Mouse (Mus musculus) kidney, adult 2 months (tissue): ENCODE data around the gene Cflar.

ENCODE experiments used
- CTCF ChIP-seq: fragments of 200-500 bp; conservative IDR thresholded peaks from 2 replicates; pipeline ENCODE4 v1.5.1; 2011; ENCODE audit warnings: low read depth, mild to moderate bottlenecking, control low read depth, low read length, moderate library complexity, mixed read lengths; ENCODE audit not compliant: insufficient read depth, insufficient read length
- POLR2A ChIP-seq: fragments of 200-500 bp; IDR thresholded peaks from one replicate; pipeline ENCODE4 v1.6.1; 2011; ENCODE audit warnings: low read depth, low read length, control low read depth

- TF ChIP-seq POLR2A, result no peak
- no peak for TF ChIP-seq CTCF
Observed at GRCm38 (mm10) chr1:58715536-58715935, 4.2 kb downstream of the Cflar start.
